Mouse (Mus musculus): ENCODE results near the gene Pald1.

GRCm38 (mm10) chr10:61345179-61345578, 38.2 kb downstream of the Pald1 start:
- no peak for TF ChIP-seq GATA1 (IDR thresholded peaks at IDR 0.05; ENCODE audit: low read length)
- TF ChIP-seq TAL1 (IDR thresholded peaks at IDR 0.05; ENCODE audit: low read length) = no peak
